Mouse (Mus musculus): ENCODE measurements around the gene Slc2a1.

- no peak for TF ChIP-seq CTCF (IDR thresholded peaks at IDR 0.05; ENCODE audit: control insufficient read depth, insufficient read depth, low read length)
- TF ChIP-seq POLR2A (IDR thresholded peaks at IDR 0.05; ENCODE audit: borderline replicate concordance, control insufficient read depth, low read depth, low read length), result no peak
Observed at GRCm38 (mm10) chr4:119075273-119075672, 33.2 kb upstream of the Slc2a1 start.
